Mouse (Mus musculus) C2C12 (cell line): ENCODE measurements around the gene Slc5a2. TPM values are rescaled to one million over a fixed set of nuclear protein-coding genes. Genes with fewer than 3 reads are reported as not detected.
A peak's percentile ranks its signal among the peaks of the same experiment; 100 is the strongest.

Experiments
- H3K27me3 ChIP-seq: one replicate; pipeline ENCODE4 v1.6.1; 2011; ENCODE audit not compliant: control insufficient read depth, insufficient read depth, insufficient read length
- H3K36me3 ChIP-seq: one replicate; pipeline ENCODE4 v1.6.1; 2011; ENCODE audit not compliant: control insufficient read depth, insufficient read depth
- H3K4me3 ChIP-seq: one replicate; pipeline ENCODE4 v1.5.1; 2011; ENCODE audit warnings: mild to moderate bottlenecking, control low read depth; ENCODE audit not compliant: poor library complexity, insufficient read depth, severe bottlenecking
- H3K79me2 ChIP-seq: one replicate; pipeline ENCODE4 v1.6.1; 2011; ENCODE audit not compliant: control insufficient read depth, insufficient read depth
- H3K79me3 ChIP-seq: one replicate; pipeline ENCODE4 v1.6.1; 2011; ENCODE audit warnings: low read depth, control low read depth
- H3ac ChIP-seq: one replicate; pipeline ENCODE3; 2011; ENCODE audit warnings: low read depth; ENCODE audit not compliant: control insufficient read depth, insufficient read length
- CEBPB ChIP-seq: IDR thresholded peaks from one replicate; pipeline ENCODE4 v1.6.1; 2011; ENCODE audit warnings: low read depth, mild to moderate bottlenecking, control low read depth, moderate library complexity
- CTCF ChIP-seq: IDR thresholded peaks from one replicate; pipeline ENCODE4 v1.5.1; 2011; ENCODE audit not compliant: control insufficient read depth, insufficient read depth, insufficient read length
- FOSL1 ChIP-seq: IDR thresholded peaks from one replicate; pipeline ENCODE4 v1.8.0; 2011; ENCODE audit warnings: mild to moderate bottlenecking, low read length; ENCODE audit not compliant: poor library complexity, insufficient read depth, severe bottlenecking
- MAX ChIP-seq: IDR thresholded peaks from one replicate; pipeline ENCODE4 v1.6.1; 2011; ENCODE audit warnings: mild to moderate bottlenecking, control low read depth
- MYOD1 ChIP-seq: IDR thresholded peaks from one replicate; pipeline ENCODE4 v1.6.1; 2011; ENCODE audit warnings: low read depth; ENCODE audit not compliant: control insufficient read depth, insufficient read length
- MYOG ChIP-seq: IDR thresholded peaks from one replicate; pipeline ENCODE4 v1.6.1; 2011; ENCODE audit not compliant: control insufficient read depth, insufficient read length; ENCODE audit errors: extremely low read depth
- USF1 ChIP-seq: IDR thresholded peaks from one replicate; pipeline ENCODE4 v1.6.1; 2011; ENCODE audit warnings: low read depth, mild to moderate bottlenecking, control low read depth, moderate library complexity
- polyA plus RNA-seq: library from polyadenylated mRNA; unstranded; fragments of >200 nt; fragmentation: generic; extraction: Trizol; gene quantifications from one replicate; pipeline ENCODE4 v1.2.1, GENCODE M21; 2012; ENCODE audit warnings: missing spikeins

Slc5a2 gene
- polyA plus RNA-seq, 1 experiment: not detected

DNA sequence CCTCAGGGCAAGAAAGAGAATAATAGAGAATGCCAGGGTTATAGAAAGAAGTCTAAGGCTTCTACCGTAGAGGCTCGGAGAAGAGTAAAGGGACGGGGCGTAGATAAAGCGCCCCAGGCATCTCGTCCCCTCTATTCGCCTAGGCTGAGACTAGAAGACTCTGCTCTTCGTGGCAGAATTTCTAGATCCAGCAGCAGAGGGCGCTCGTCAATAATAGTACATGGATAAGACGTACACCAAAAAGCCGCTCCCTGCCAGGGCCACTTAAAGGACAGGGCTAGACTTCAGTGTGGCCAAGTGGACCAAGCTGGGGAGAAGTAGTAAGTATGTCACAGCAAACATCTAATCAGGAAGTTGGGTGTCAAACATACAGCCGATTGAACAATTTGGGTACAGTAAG is 18.0 kb upstream of the Slc5a2 start:
- TF ChIP-seq CEBPB (no peak), MYOG (no peak), CTCF (peak; percentile 42)

DNA sequence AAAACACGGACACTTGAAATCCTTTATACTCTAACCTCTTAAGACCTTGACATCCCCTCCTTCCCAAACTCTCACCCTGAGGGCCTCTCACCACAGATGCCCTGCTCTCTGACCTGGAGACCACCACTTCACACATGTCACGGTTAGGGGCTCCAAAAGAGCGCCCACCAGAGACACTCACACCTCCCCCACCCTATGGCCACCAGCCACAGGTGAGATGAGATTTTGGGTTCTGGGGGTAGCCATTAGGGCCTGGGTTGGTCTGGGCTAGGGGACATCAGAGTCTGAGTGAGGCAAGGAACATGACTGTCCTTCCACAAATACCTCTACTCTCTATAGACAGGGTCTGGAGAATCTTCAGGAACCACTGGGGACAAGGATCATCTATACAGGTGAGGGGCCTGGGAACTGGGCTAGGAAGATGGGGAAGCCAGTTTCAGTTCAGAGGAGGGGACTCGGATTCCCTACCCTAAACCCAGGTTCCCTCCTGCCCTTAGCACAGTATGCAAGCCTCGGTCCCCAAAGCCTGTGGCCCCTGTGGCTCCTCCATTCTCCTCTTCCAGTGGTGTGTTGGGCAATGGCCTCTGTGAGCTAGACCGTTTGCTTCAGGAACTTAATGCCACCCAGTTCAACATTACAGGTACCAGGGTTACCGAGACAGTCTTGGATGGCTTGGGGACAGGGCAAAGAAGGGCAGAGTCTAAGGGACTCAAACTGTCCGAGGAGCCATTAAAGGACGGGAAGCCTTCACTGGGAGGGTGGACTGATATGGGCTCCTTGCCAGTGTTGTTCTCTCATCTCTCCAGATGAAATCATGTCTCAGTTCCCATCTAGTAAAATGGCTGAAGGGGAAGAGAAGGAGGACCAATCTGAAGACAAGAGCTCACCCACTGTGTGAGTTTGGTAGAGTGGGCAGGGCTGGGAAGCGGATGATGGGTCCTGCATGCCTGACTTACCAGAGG is 17.1 kb upstream of the Slc5a2 start:
- Histone ChIP-seq H3ac (peak overlapping the region; percentile 38), H3K36me3 (peaks cover 48% of the 10 kb centered on the region), H3K27me3 (no peaks in the 10 kb centered on the region), H3K4me3 (peak overlapping the region; percentile 66), H3K79me3 (peaks cover 12% of the 10 kb centered on the region), H3K79me2 (peaks cover 27% of the 10 kb centered on the region)
- no peak for TF ChIP-seq USF1
- no peak for TF ChIP-seq MYOD1
- no peak for TF ChIP-seq CEBPB
- TF ChIP-seq MYOG: no peak
- TF ChIP-seq FOSL1: no peak

More for the DNA sequence above, 18.0 kb upstream of the Slc5a2 start:
- H3K79me3 ChIP-seq: peaks cover 12% of the 10 kb centered on the region
- peak overlapping the region; percentile 66 for H3K4me3 ChIP-seq
- H3K36me3 ChIP-seq: peaks cover 43% of the 10 kb centered on the region
- peak overlapping the region; percentile 87 for H3ac ChIP-seq
- H3K79me2 ChIP-seq: peaks cover 27% of the 10 kb centered on the region
- no peaks in the 10 kb centered on the region for H3K27me3 ChIP-seq

GRCm38 (mm10) chr7:128249998-128250397 is 15.5 kb upstream of the Slc5a2 start:
- H3ac ChIP-seq: peak overlapping the region; percentile 13
- TF ChIP-seq CTCF: no peak
- TF ChIP-seq MAX: no peak
- no peak for TF ChIP-seq CEBPB
- no peak for TF ChIP-seq USF1
- TF ChIP-seq MYOG: no peak
- no peak for TF ChIP-seq MYOD1
- TF ChIP-seq FOSL1: no peak
- H3K79me3 ChIP-seq: peaks cover 12% of the 10 kb centered on the region
- H3K79me2 ChIP-seq: peaks cover 27% of the 10 kb centered on the region
- no peak overlapping the region for H3K4me3 ChIP-seq
- H3K36me3 ChIP-seq: peaks cover 55% of the 10 kb centered on the region
- no peaks in the 10 kb centered on the region for H3K27me3 ChIP-seq

DNA sequence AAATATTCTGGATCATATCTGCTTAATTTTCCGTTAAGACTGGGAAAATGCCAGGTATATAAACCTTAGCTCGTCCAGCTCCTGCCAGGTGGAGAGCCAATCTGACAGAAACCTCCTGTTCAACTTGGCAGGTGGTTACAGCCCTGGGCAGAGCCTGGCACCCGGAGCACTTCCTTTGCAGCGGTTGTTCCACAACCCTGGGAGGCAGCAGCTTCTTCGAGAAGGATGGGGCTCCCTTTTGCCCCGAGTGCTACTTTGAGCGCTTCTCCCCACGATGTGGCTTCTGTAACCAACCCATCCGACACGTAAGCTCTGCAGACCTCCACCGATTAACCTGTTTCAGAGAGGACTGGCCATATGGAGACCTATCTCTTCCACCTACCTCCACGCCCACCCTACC is 13.5 kb upstream of the Slc5a2 start:
- Histone ChIP-seq H3ac (no peak overlapping the region), H3K79me3 (peaks cover 12% of the 10 kb centered on the region), H3K36me3 (peaks cover 55% of the 10 kb centered on the region), H3K27me3 (no peaks in the 10 kb centered on the region), H3K4me3 (no peak overlapping the region), H3K79me2 (peaks cover 26% of the 10 kb centered on the region)
- TF ChIP-seq CTCF: no peak
- TF ChIP-seq USF1: no peak
- no peak for TF ChIP-seq FOSL1
- no peak for TF ChIP-seq MAX
- no peak for TF ChIP-seq CEBPB
- TF ChIP-seq MYOG: no peak
- no peak for TF ChIP-seq MYOD1

DNA sequence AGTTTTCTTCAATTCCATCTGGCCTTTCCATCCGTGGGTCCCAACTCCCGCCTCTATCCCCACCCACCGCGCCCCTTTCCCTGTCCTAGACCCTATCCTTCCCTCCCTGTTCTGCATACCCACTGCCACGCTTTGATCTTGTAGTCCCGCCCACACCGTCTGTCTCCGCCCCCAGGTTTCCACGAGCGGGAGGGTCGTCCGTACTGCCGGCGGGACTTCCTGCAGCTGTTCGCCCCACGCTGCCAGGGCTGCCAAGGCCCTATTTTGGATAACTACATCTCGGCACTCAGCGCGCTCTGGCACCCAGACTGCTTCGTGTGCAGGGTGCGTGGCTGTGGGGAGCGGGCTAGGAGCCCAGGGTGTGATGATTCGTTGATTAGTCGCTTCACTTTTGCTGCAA is 12.8 kb upstream of the Slc5a2 start:
- Histone ChIP-seq H3K79me3 (peaks cover 12% of the 10 kb centered on the region), H3K4me3 (no peak overlapping the region), H3ac (no peak overlapping the region), H3K27me3 (no peaks in the 10 kb centered on the region), H3K36me3 (peaks cover 55% of the 10 kb centered on the region), H3K79me2 (peaks cover 19% of the 10 kb centered on the region)
- TF ChIP-seq USF1: no peak
- TF ChIP-seq MYOD1: peak; percentile 31
- TF ChIP-seq MAX: no peak
- TF ChIP-seq CEBPB: no peak

DNA sequence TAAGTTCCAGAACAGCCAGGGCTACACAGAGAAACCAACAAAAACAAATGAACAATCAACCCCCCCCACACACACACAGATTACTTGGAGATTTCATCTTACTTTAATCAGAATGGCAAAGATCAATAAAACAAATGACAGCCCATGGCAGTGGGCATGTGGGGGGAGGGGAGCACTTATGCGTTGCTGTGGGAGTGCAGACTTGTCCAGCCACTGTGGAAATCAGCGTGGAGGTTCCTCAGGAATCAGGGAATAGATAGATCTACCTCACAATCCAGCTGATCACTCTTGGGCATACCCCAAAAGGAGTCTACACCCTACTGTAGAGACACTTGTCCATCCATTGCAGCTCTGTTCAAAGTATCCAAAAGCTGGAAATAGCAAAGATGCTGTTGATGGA is 10.5 kb upstream of the Slc5a2 start:
- Histone ChIP-seq H3K79me2 (no peaks in the 10 kb centered on the region), H3K36me3 (peaks cover 45% of the 10 kb centered on the region), H3K79me3 (no peaks in the 10 kb centered on the region), H3K27me3 (no peaks in the 10 kb centered on the region), H3ac (no peak overlapping the region), H3K4me3 (no peak overlapping the region)
- TF ChIP-seq MAX: no peak
- no peak for TF ChIP-seq CEBPB
- no peak for TF ChIP-seq MYOD1
- no peak for TF ChIP-seq USF1
- no peak for TF ChIP-seq MYOG
- TF ChIP-seq FOSL1: no peak
- TF ChIP-seq CTCF: no peak
